Mouse (Mus musculus): Measurements from ENCODE around the gene Ccdc142.

Gene Ccdc142

GRCm38 (mm10) chr6:83141636-83142035 is 40.2 kb downstream of the Ccdc142 start:
- DNase-seq (ENCODE audit: low spot score): no peak

- no peak for DNase-seq (ENCODE audit: low spot score)
Measured at GRCm38 (mm10) chr6:83142211-83142731, 40.9 kb downstream of the Ccdc142 start.

- DNase-seq (ENCODE audit: low spot score): no peak
Measured at GRCm38 (mm10) chr6:83142886-83143285, 41.5 kb downstream of the Ccdc142 start.

- no peak for DNase-seq (ENCODE audit: low spot score)
Measured at GRCm38 (mm10) chr6:83145209-83145608, 43.8 kb downstream of the Ccdc142 start.

GRCm38 (mm10) chr6:83145805-83146204 is 44.4 kb downstream of the Ccdc142 start:
- no peak for DNase-seq (ENCODE audit: low spot score)

GRCm38 (mm10) chr6:83147280-83147679 is 45.9 kb downstream of the Ccdc142 start:
- DNase-seq (ENCODE audit: low spot score): no peak

- no peak for DNase-seq (ENCODE audit: low spot score)
Measured at GRCm38 (mm10) chr6:83151721-83152120, 50.3 kb downstream of the Ccdc142 start.

GRCm38 (mm10) chr6:83153038-83153437 is 51.6 kb downstream of the Ccdc142 start:
- DNase-seq (ENCODE audit: low spot score): no peak

GRCm38 (mm10) chr6:83153485-83153884 is 52.1 kb downstream of the Ccdc142 start:
- no peak for DNase-seq (ENCODE audit: low spot score)

GRCm38 (mm10) chr6:83155552-83156238 is 54.3 kb downstream of the Ccdc142 start:
- no peak for DNase-seq (ENCODE audit: low spot score)

GRCm38 (mm10) chr6:83156259-83156684 is 54.9 kb downstream of the Ccdc142 start, which contains the start of the genes Wdr54 and 1700003E16Rik:
Wdr54 (minus strand) TSS chr6:83156397.
1700003E16Rik (plus strand) TSS chr6:83156404.
- peak; percentile 65 for DNase-seq (ENCODE audit: low spot score)

Measured in ovary, postnatal 36 days (tissue).